Mouse (Mus musculus): Measurements from ENCODE around the gene Gm10282. TPM values are rescaled to one million over a fixed set of nuclear protein-coding genes. Genes with fewer than 3 reads are reported as not detected.

Gene Gm10282
- polyA plus RNA-seq, 1 experiment, result not detected

DNA sequence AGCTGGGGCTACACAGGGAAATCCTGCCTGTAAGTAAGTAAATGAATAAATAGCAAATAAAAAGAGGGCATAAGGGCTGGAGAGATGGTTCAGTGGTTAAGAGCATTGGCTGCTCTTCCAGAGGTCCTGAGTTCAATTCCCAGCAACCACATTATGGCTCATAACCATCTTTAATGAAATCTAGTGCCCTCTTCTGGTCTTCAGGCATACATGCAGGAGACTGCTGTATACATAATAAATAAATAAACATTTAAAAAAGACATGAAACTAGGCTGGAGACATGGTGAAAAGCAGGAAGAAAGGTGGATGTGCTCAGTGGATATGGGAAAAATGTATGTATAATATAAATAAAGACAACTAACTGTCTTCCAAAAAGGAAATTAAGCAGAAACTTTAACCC, 11.8 kb downstream of the Gm10282 start:
- H3K27ac ChIP-seq (replicated peaks; ENCODE audit: low read depth, low read length), result no peak overlapping the region
- H3K4me3 ChIP-seq (ENCODE audit: insufficient read depth, low read depth, low read length), result no peak overlapping the region
- peaks cover 20% of the 10 kb centered on the region for H3K4me1 ChIP-seq (ENCODE audit: control insufficient read depth, insufficient read depth, insufficient read length, low read length)

DNA sequence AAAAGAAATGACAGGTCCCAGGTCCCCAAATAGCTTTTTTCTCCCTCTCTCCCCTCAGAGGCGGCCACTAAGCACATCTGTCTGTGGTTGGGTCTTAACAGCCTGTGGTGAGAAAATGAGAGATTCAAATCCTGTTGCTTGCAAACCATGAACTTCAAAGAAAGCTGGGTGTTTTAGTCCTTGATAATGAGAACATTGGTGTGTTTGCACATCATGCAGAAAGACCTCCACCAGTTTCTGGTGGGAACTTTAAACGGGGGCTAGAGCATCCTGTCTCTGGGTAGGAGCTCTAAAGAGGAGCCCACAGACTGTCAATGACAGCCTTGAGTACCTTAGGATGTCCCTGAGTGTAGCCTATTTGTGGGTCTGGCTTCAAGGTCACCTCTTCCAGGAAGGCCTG, 14.0 kb downstream of the Gm10282 start:
- Histone ChIP-seq H3K4me3 (ENCODE audit: insufficient read depth, low read depth, low read length) (no peak overlapping the region), H3K4me1 (ENCODE audit: control insufficient read depth, insufficient read depth, insufficient read length, low read length) (peaks cover 16% of the 10 kb centered on the region), H3K27ac (replicated peaks; ENCODE audit: low read depth, low read length) (no peak overlapping the region)

DNA sequence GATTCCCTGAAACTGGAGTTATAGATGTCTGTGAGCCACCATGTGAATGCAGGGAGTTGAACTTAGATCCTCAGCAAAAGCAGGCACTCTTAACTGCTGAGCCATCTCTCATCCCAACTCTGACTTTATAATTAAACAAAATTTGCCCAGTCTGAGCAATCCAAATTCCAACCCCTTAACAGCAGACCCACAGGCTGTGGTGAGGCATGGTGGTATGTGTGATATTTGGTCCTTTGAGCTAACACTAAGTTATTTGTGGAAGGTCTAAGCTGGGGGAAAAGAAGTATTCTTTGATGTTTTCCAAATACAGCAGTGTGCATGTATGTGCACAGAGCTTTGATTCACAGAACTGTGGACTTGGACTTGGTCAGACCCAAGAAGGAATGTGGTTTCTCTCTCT, 16.0 kb downstream of the Gm10282 start:
- Histone ChIP-seq H3K27ac (replicated peaks; ENCODE audit: low read depth, low read length) (no peak overlapping the region), H3K4me3 (ENCODE audit: insufficient read depth, low read depth, low read length) (no peak overlapping the region), H3K4me1 (ENCODE audit: control insufficient read depth, insufficient read depth, insufficient read length, low read length) (peaks cover 4% of the 10 kb centered on the region; the same call in 1 of the 2 replicates)

DNA sequence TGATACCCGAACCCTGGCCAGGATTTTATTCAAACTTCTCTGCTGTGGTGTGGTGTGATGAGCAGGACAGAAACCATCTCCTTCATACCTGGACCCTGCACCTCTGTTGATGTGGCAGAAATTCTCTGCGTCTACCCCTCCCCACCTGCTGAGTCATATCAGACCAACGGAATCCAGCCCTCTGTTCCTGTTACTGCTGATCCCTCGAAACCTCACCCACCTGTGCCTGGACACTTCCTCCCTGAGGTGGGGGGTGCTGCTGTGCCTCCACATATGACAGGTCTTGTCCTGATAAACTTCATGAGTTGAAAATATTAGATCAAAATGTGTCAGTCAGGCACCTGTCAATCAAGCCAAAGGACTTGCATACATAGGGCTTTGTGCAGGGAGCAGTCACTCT, 19.8 kb downstream of the Gm10282 start:
- Histone ChIP-seq H3K4me3 (ENCODE audit: insufficient read depth, low read depth, low read length) (no peak overlapping the region), H3K27ac (replicated peaks; ENCODE audit: low read depth, low read length) (no peak overlapping the region), H3K4me1 (ENCODE audit: control insufficient read depth, insufficient read depth, insufficient read length, low read length) (peaks cover 3% of the 10 kb centered on the region; the same call in 1 of the 2 replicates)

DNA sequence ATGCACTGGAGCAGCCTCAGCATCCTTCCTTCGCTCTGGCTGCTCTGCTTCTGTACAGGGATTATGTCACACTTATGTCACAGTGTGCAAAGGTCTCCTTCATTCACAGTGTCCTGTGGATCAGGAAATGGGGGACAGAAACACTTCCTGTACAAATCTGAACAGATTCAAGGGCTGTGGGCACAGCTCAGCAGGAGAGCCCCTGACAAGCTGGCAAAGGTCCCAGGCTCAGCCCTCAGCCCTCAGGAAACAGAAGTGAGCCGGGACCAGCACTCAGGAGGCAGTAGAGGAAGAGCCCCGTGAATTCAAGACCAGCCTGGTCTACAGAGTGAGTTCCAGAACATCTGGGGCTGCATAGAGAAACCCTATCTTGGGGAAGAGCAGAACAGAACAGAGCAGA, 23.4 kb downstream of the Gm10282 start:
- Histone ChIP-seq H3K27ac (replicated peaks; ENCODE audit: low read depth, low read length) (peak overlapping the region; percentile 1), H3K4me3 (ENCODE audit: insufficient read depth, low read depth, low read length) (no peak overlapping the region), H3K4me1 (ENCODE audit: control insufficient read depth, insufficient read depth, insufficient read length, low read length) (peaks cover 2% of the 10 kb centered on the region; the same call in 1 of the 2 replicates)

DNA sequence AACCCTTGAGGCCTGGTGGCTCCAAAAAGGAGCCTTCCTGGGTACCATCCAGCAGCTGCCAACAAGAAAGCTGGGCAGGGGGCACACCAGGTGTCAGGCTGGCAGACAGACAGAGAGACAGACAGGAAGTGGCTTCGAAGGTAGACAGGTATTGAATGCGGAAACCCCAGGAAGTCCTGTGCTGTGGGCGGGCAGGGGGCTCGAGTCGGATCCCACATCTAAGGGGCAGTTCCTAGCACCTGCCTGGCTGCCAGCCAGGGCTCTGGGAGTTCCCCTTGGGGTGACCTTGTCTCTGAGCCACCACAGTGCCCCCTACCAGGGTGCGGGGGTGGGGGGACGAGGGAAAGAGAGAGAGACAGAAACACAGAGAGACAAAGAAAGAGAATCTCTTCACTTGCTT, 25.9 kb downstream of the Gm10282 start:
- peaks cover 2% of the 10 kb centered on the region; the same call in 1 of the 2 replicates for H3K4me1 ChIP-seq (ENCODE audit: control insufficient read depth, insufficient read depth, insufficient read length, low read length)
- no peak overlapping the region for H3K27ac ChIP-seq (replicated peaks; ENCODE audit: low read depth, low read length)
- no peak overlapping the region for H3K4me3 ChIP-seq (ENCODE audit: insufficient read depth, low read depth, low read length)

DNA sequence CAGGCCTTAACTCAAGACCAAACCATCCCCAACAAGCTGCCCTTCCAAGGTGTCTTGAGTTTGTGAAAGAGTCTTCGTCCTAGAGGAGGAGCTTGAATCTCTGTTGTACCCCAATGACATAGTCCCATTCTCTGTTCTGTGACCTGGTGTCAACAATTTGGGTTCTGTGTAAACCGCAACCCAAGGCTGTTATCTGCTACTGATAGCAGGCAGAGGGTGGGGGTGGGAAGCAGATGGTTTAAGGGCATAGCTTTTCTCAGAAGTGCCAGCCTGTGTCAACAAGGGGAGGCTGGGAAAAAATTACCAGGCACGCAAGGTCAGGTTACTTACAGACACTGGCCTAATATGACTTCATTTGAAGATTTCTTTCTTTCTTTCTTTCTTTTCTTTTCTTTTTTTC, 27.8 kb downstream of the Gm10282 start:
- Histone ChIP-seq H3K4me3 (ENCODE audit: insufficient read depth, low read depth, low read length) (no peak overlapping the region), H3K4me1 (ENCODE audit: control insufficient read depth, insufficient read depth, insufficient read length, low read length) (peaks cover 2% of the 10 kb centered on the region; the same call in 1 of the 2 replicates), H3K27ac (replicated peaks; ENCODE audit: low read depth, low read length) (no peak overlapping the region)

DNA sequence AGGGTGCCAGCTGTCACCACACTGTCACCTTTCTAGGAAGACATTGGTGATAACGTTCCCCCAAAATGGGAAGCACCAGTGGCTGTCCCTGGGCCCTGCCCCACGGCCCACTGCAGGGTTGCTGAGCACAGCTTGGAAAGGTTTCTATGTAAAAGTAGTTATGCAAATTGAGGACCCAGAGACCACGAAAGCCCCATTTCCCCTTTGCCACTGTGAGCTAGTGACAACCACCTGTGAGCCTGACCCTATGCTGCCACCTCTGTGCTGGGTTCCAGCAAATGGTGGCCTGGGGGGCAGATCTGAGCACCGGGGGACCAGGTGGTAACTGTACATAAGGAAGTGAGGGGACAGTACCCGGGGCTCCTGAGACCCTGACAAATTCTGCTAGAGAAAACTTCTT, 31.3 kb downstream of the Gm10282 start:
- Histone ChIP-seq H3K4me3 (ENCODE audit: insufficient read depth, low read depth, low read length) (no peak overlapping the region), H3K4me1 (ENCODE audit: control insufficient read depth, insufficient read depth, insufficient read length, low read length) (peaks cover 20% of the 10 kb centered on the region), H3K27ac (replicated peaks; ENCODE audit: low read depth, low read length) (no peak overlapping the region)

DNA sequence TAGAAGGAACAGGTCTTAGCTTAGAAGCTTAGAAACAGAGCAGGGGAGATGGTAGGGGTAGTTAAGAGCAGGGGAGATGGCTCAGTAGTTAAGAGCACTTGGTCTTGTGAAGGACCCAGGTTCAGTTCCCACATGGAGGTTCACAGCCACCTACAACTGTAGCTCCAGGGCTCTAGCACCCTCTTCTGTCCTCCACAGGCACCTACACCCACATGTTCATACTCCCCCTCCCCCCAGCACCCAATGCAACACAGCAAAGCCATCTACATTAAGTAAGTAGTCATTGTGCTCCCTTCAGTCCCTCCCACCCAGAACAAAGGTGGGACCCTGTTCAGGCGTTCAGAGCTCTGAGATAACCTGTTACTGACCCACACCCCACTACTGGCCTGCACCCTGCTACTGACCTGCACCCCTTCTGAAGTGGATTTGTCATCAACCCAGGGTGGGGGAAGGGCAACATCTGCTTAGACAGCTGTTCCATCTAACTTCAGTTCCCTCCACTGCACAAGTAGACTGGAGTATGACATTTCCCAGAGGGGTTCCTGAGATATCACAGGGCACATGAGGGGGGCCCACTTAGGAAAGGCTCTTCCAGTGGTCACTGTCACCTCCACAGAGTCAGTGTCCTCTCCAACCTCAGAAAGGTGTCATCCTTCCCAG, 31.8 kb downstream of the Gm10282 start:
- peaks cover 22% of the 10 kb centered on the region for H3K4me1 ChIP-seq (ENCODE audit: control insufficient read depth, insufficient read depth, insufficient read length, low read length)
- no peak overlapping the region for H3K4me3 ChIP-seq (ENCODE audit: insufficient read depth, low read depth, low read length)
- peak overlapping the region; percentile 21; the same call in 1 of the 2 replicates for H3K27ac ChIP-seq (replicated peaks; ENCODE audit: low read depth, low read length)

DNA sequence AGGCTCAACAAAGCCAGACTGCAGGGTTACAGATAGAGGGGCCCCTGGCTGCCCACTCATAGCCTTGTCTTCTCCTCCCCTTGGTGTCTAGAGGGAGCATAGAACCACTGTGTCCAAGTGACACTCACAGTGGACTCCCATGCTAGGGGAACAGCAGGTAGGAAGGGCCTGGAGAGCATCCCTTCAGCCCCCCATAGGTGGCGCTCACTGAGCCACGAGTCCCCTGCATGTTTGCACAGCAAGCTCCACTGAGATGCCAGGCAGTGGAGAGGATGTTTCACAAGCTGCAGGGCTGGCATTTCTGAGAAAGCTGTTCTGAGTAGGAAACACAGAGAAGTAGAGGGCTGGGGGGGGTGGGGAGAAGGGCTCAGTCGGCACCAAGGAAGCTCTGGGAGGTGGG, 32.7 kb downstream of the Gm10282 start:
- peak overlapping the region; percentile 21; the same call in 1 of the 2 replicates for H3K27ac ChIP-seq (replicated peaks; ENCODE audit: low read depth, low read length)
- peaks cover 25% of the 10 kb centered on the region for H3K4me1 ChIP-seq (ENCODE audit: control insufficient read depth, insufficient read depth, insufficient read length, low read length)
- H3K4me3 ChIP-seq (ENCODE audit: insufficient read depth, low read depth, low read length), result no peak overlapping the region

DNA sequence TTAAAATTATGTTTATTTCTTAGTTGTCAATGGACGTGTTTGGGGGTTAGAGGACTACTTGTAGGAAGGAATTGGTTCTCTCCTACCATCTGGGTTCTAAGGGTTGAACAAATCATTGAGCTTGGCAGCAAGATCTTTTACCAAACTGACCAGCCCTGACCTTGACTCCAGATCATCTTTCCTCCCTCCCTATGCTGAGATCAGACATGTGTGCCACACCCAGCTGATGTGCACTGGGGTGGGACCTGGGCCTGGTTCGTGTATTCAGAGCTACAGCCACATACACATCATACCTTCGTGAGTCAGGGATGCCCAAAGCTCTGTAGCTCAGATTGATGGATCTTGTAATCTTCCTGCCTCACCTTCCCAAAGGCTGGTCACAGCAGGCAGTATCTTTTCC, 33.4 kb downstream of the Gm10282 start:
- Histone ChIP-seq H3K4me1 (ENCODE audit: control insufficient read depth, insufficient read depth, insufficient read length, low read length) (peaks cover 26% of the 10 kb centered on the region), H3K4me3 (ENCODE audit: insufficient read depth, low read depth, low read length) (no peak overlapping the region), H3K27ac (replicated peaks; ENCODE audit: low read depth, low read length) (peak overlapping the region; percentile 88)

DNA sequence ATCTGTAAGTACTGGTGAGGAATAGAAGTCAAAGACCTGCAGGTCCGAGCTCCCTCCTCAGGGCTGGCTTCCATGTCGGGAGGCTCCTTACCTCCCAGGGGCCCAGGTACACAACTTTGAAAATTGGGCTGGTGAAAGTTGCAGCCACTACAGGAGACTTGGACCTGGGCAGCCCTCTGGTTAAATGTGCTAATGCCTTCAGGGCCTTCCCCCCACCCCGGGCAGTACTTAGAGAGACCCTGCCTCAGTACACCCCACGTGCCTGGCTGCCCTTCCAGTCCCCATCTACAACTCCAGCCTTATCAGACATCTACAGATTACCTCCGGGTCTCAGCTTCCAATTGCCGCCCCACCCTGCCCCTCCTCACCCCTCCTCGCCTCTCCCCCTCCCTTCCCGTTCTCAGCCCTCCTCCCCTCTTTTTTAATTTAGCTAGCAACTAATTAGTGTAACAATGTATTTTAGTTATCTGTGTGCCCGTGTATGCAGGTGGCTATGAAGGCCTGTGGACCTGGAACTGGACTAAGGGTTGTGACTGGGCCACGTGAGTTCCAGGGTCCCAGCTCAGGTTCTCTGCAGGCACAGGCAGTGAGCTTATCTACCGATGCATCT, 33.9 kb downstream of the Gm10282 start:
- Histone ChIP-seq H3K27ac (replicated peaks; ENCODE audit: low read depth, low read length) (peak overlapping the region; percentile 88), H3K4me1 (ENCODE audit: control insufficient read depth, insufficient read depth, insufficient read length, low read length) (peaks cover 26% of the 10 kb centered on the region), H3K4me3 (ENCODE audit: insufficient read depth, low read depth, low read length) (no peak overlapping the region)

DNA sequence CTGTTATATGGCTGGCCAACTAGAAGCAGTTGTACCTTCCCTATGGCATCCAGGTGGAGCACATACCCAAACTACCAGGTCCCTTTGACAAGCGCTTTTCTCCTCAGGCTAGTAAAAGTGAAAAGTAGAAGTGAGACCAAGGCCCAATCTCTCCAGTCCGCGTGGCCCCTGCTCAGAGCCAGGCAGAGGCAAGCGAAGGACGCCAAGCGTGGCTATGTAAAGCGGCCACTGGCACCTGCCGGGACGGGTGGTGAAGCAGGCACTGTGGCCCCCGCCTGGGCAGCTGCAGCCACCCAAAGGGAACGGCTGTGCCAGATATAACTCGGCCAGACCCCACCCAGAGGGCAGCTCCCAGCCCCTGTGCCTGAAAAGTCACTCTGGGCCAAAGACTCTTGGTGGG, 34.5 kb downstream of the Gm10282 start:
- no peak overlapping the region for H3K4me3 ChIP-seq (ENCODE audit: insufficient read depth, low read depth, low read length)
- H3K27ac ChIP-seq (replicated peaks; ENCODE audit: low read depth, low read length), result peak overlapping the region; percentile 88
- H3K4me1 ChIP-seq (ENCODE audit: control insufficient read depth, insufficient read depth, insufficient read length, low read length), result peaks cover 30% of the 10 kb centered on the region

DNA sequence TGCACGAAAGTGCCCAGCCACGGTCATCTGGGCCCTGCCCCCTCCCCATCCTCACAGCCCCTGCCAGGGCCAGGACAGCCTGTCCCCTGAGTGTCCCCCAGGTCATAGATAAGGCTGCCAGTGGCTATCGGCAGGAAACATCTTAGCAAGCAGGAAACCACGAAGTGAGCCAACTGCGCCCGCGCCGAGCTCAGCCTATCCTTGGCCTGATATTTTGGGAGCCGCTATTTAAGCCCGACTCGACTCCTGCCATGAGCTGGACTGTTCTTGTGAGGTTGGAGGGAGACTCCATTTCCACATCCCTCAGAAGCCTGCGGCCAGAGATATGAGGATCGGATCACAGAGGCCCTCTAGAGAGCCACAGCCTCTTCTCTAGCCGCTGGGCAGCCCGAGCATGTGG, 36.7 kb downstream of the Gm10282 start:
- H3K4me1 ChIP-seq (ENCODE audit: control insufficient read depth, insufficient read depth, insufficient read length, low read length), result peaks cover 31% of the 10 kb centered on the region
- H3K27ac ChIP-seq (replicated peaks; ENCODE audit: low read depth, low read length), result peak overlapping the region; percentile 100
- H3K4me3 ChIP-seq (ENCODE audit: insufficient read depth, low read depth, low read length), result peak overlapping the region; percentile 27

DNA sequence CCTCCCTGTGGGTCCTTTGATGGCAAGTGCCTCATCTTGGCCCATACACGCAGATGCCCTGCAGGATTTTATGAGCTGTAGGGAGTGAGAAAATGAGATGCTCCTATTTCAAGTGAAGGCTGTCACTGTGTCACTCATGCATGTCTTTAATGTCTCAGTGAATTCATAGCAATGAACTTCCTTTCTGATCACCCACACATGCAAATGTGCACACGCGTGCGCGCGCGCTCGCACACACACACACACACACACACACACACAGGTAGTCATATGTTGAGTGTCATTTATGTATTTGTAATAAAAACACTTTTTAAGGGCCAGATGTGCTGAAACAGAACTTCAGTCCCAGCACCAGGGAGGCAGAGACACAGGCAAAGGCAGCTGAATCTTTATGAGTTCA, 38.0 kb downstream of the Gm10282 start:
- peak overlapping the region; percentile 100 for H3K27ac ChIP-seq (replicated peaks; ENCODE audit: low read depth, low read length)

DNA sequence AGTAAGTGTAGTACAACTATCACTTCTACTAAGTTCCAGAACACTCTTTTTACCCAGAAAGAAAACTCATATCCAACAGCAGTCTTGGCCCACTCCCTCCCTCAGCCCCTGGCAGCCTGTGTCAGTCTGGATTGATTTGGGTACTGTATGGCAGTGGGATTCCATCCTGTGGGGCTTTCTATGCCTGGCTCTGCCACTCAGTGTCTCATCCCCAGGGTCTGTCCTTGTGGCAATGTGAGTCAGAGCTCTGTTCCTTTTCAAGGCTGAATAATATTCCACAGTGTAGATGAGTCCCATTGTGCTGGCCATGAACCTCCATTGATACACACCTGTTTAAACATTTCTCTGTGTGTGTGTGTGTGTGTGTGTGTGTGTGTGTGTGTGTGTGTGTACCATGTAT, 38.4 kb downstream of the Gm10282 start:
- Histone ChIP-seq H3K4me1 (ENCODE audit: control insufficient read depth, insufficient read depth, insufficient read length, low read length) (peaks cover 28% of the 10 kb centered on the region), H3K4me3 (ENCODE audit: insufficient read depth, low read depth, low read length) (no peak overlapping the region), H3K27ac (replicated peaks; ENCODE audit: low read depth, low read length) (peak overlapping the region; percentile 100)

More for the DNA sequence above, 38.0 kb downstream of the Gm10282 start:
- no peak overlapping the region for H3K4me3 ChIP-seq (ENCODE audit: insufficient read depth, low read depth, low read length)
- peaks cover 31% of the 10 kb centered on the region for H3K4me1 ChIP-seq (ENCODE audit: control insufficient read depth, insufficient read depth, insufficient read length, low read length)
